Mouse (Mus musculus): Measurements from ENCODE around the gene Cep78. TPM values are rescaled to one million over a fixed set of nuclear protein-coding genes. Genes with fewer than 3 reads are reported as not detected.

Cep78 gene
- polyA plus RNA-seq, 1 experiment from 2014 or later: 54.8 TPM

- H3K4me3 ChIP-seq (ENCODE audit: low read depth, low read length): no peak overlapping the region
- H3K27ac ChIP-seq (ENCODE audit: low read depth, low read length): no peak overlapping the region
- no peak overlapping the region for H3K4me2 ChIP-seq (ENCODE audit: low read depth)
- peaks cover 3% of the 10 kb centered on the region; the same call in 1 of the 2 replicates for H3K36me3 ChIP-seq (ENCODE audit: control insufficient read depth, insufficient read depth, low read length)
- no peak overlapping the region for H3K9ac ChIP-seq (ENCODE audit: low read length)
- H3K4me1 ChIP-seq (ENCODE audit: control insufficient read depth, insufficient read depth, low read length): no peaks in the 10 kb centered on the region
- ATAC-seq (ENCODE audit: insufficient read depth, low FRiP score, low TSS enrichment) (no peak), DNase-seq (ENCODE audit: low spot score) (no peak)
- 87% methylated on average over 3 of the region's 3 CpGs for WGBS
- no peaks in the 10 kb centered on the region for H3K27me3 ChIP-seq (ENCODE audit: control insufficient read depth, insufficient read depth, low read length)
- H3K9me3 ChIP-seq (ENCODE audit: control insufficient read depth, low read length): no peaks in the 10 kb centered on the region
These were observed 34.6 kb downstream of the Cep78 start for GRCm38 (mm10) chr19:15950225-15950624.

- no peak overlapping the region for H3K27ac ChIP-seq (ENCODE audit: low read depth, low read length)
- H3K27me3 ChIP-seq (ENCODE audit: control insufficient read depth, insufficient read depth, low read length): no peaks in the 10 kb centered on the region
- no peak for ATAC-seq (ENCODE audit: insufficient read depth, low FRiP score, low TSS enrichment)
- no peak overlapping the region for H3K4me2 ChIP-seq (ENCODE audit: low read depth)
- no peaks in the 10 kb centered on the region for H3K9me3 ChIP-seq (ENCODE audit: control insufficient read depth, low read length)
- H3K36me3 ChIP-seq (ENCODE audit: control insufficient read depth, insufficient read depth, low read length): no peaks in the 10 kb centered on the region
- no peaks in the 10 kb centered on the region for H3K4me1 ChIP-seq (ENCODE audit: control insufficient read depth, insufficient read depth, low read length)
- H3K4me3 ChIP-seq (ENCODE audit: low read depth, low read length): no peak overlapping the region
- H3K9ac ChIP-seq (ENCODE audit: low read length): no peak overlapping the region
- DNase-seq (ENCODE audit: low spot score): no peak
- 76% methylated on average over 1 of the region's 1 CpGs for WGBS
These were observed 35.9 kb downstream of the Cep78 start for GRCm38 (mm10) chr19:15948867-15949266.

GRCm38 (mm10) chr19:15948426-15948825 lies 36.4 kb downstream of the Cep78 start:
- H3K9me3 ChIP-seq (ENCODE audit: control insufficient read depth, low read length): no peaks in the 10 kb centered on the region
- no peak overlapping the region for H3K4me2 ChIP-seq (ENCODE audit: low read depth)
- no peak for ATAC-seq (ENCODE audit: insufficient read depth, low FRiP score, low TSS enrichment)
- H3K36me3 ChIP-seq (ENCODE audit: control insufficient read depth, insufficient read depth, low read length): no peaks in the 10 kb centered on the region
- DNase-seq (ENCODE audit: low spot score): no peak
- H3K27ac ChIP-seq (ENCODE audit: low read depth, low read length): no peak overlapping the region
- 88% methylated on average over 7 of the region's 7 CpGs for WGBS
- no peak overlapping the region for H3K4me3 ChIP-seq (ENCODE audit: low read depth, low read length)
- no peaks in the 10 kb centered on the region for H3K27me3 ChIP-seq (ENCODE audit: control insufficient read depth, insufficient read depth, low read length)
- no peak overlapping the region for H3K9ac ChIP-seq (ENCODE audit: low read length)
- H3K4me1 ChIP-seq (ENCODE audit: control insufficient read depth, insufficient read depth, low read length): no peaks in the 10 kb centered on the region

GRCm38 (mm10) chr19:15947237-15947636 lies 37.6 kb downstream of the Cep78 start, which contains the start of gene Psat1:
TSS of gene Psat1 (minus strand) at chr19:15947337.
- Histone ChIP-seq H3K4me1 (ENCODE audit: control insufficient read depth, insufficient read depth, low read length) (no peaks in the 10 kb centered on the region), H3K36me3 (ENCODE audit: control insufficient read depth, insufficient read depth, low read length) (no peaks in the 10 kb centered on the region), H3K27me3 (ENCODE audit: control insufficient read depth, insufficient read depth, low read length) (no peaks in the 10 kb centered on the region), H3K9ac (ENCODE audit: low read length) (no peak within 1 kb of the TSS), H3K4me3 (ENCODE audit: low read depth, low read length) (no peak within 1 kb of the TSS), H3K27ac (ENCODE audit: low read depth, low read length) (no peak within 1 kb of the TSS), H3K9me3 (ENCODE audit: control insufficient read depth, low read length) (no peaks in the 10 kb centered on the region), H3K4me2 (ENCODE audit: low read depth) (no peak within 1 kb of the TSS)
- ATAC-seq (ENCODE audit: insufficient read depth, low FRiP score, low TSS enrichment) (no peak), DNase-seq (ENCODE audit: low spot score) (no peak)
- WGBS: 88% methylated on average over 7 of the region's 7 CpGs

GRCm38 (mm10) chr19:15946663-15947062 lies 38.1 kb downstream of the Cep78 start:
- Histone ChIP-seq H3K4me3 (ENCODE audit: low read depth, low read length) (no peak overlapping the region), H3K36me3 (ENCODE audit: control insufficient read depth, insufficient read depth, low read length) (no peaks in the 10 kb centered on the region), H3K9me3 (ENCODE audit: control insufficient read depth, low read length) (no peaks in the 10 kb centered on the region), H3K27me3 (ENCODE audit: control insufficient read depth, insufficient read depth, low read length) (no peaks in the 10 kb centered on the region), H3K9ac (ENCODE audit: low read length) (no peak overlapping the region), H3K4me1 (ENCODE audit: control insufficient read depth, insufficient read depth, low read length) (no peaks in the 10 kb centered on the region), H3K27ac (ENCODE audit: low read depth, low read length) (no peak overlapping the region), H3K4me2 (ENCODE audit: low read depth) (no peak overlapping the region)
- no peak for DNase-seq (ENCODE audit: low spot score)
- no peak for ATAC-seq (ENCODE audit: insufficient read depth, low FRiP score, low TSS enrichment)
- WGBS: 76% methylated on average over 10 of the region's 10 CpGs

GRCm38 (mm10) chr19:15943117-15943423 lies 41.7 kb downstream of the Cep78 start:
- H3K9ac ChIP-seq (ENCODE audit: low read length): no peak overlapping the region
- H3K27me3 ChIP-seq (ENCODE audit: control insufficient read depth, insufficient read depth, low read length): no peaks in the 10 kb centered on the region
- no peaks in the 10 kb centered on the region for H3K36me3 ChIP-seq (ENCODE audit: control insufficient read depth, insufficient read depth, low read length)
- DNase-seq (ENCODE audit: low spot score) (no peak), ATAC-seq (ENCODE audit: insufficient read depth, low FRiP score, low TSS enrichment) (no peak)
- WGBS: 75% methylated on average over 7 of the region's 7 CpGs
- no peak overlapping the region for H3K27ac ChIP-seq (ENCODE audit: low read depth, low read length)
- no peaks in the 10 kb centered on the region for H3K4me1 ChIP-seq (ENCODE audit: control insufficient read depth, insufficient read depth, low read length)
- H3K9me3 ChIP-seq (ENCODE audit: control insufficient read depth, low read length): no peaks in the 10 kb centered on the region
- H3K4me3 ChIP-seq (ENCODE audit: low read depth, low read length): no peak overlapping the region
- no peak overlapping the region for H3K4me2 ChIP-seq (ENCODE audit: low read depth)

- ATAC-seq (ENCODE audit: insufficient read depth, low FRiP score, low TSS enrichment) (no peak), DNase-seq (ENCODE audit: low spot score) (no peak)
- Histone ChIP-seq H3K4me3 (ENCODE audit: low read depth, low read length) (no peak overlapping the region), H3K4me2 (ENCODE audit: low read depth) (no peak overlapping the region), H3K27me3 (ENCODE audit: control insufficient read depth, insufficient read depth, low read length) (no peaks in the 10 kb centered on the region), H3K9ac (ENCODE audit: low read length) (no peak overlapping the region), H3K27ac (ENCODE audit: low read depth, low read length) (no peak overlapping the region), H3K4me1 (ENCODE audit: control insufficient read depth, insufficient read depth, low read length) (no peaks in the 10 kb centered on the region), H3K9me3 (ENCODE audit: control insufficient read depth, low read length) (no peaks in the 10 kb centered on the region), H3K36me3 (ENCODE audit: control insufficient read depth, insufficient read depth, low read length) (no peaks in the 10 kb centered on the region)
- WGBS: 54% methylated on average over 11 of the region's 11 CpGs
These were observed 42.2 kb downstream of the Cep78 start for GRCm38 (mm10) chr19:15942421-15943116.

GRCm38 (mm10) chr19:15941399-15941798 lies 43.4 kb downstream of the Cep78 start:
- Histone ChIP-seq H3K9me3 (ENCODE audit: control insufficient read depth, low read length) (no peaks in the 10 kb centered on the region), H3K27ac (ENCODE audit: low read depth, low read length) (no peak overlapping the region), H3K4me2 (ENCODE audit: low read depth) (no peak overlapping the region), H3K36me3 (ENCODE audit: control insufficient read depth, insufficient read depth, low read length) (no peaks in the 10 kb centered on the region), H3K27me3 (ENCODE audit: control insufficient read depth, insufficient read depth, low read length) (no peaks in the 10 kb centered on the region), H3K4me3 (ENCODE audit: low read depth, low read length) (no peak overlapping the region), H3K9ac (ENCODE audit: low read length) (no peak overlapping the region), H3K4me1 (ENCODE audit: control insufficient read depth, insufficient read depth, low read length) (no peaks in the 10 kb centered on the region)
- no peak for ATAC-seq (ENCODE audit: insufficient read depth, low FRiP score, low TSS enrichment)
- DNase-seq (ENCODE audit: low spot score): no peak
- WGBS: 87% methylated on average over 8 of the region's 8 CpGs

GRCm38 (mm10) chr19:15925719-15926045 lies 59.1 kb downstream of the Cep78 start:
- H3K9me3 ChIP-seq (ENCODE audit: control insufficient read depth, low read length): no peaks in the 10 kb centered on the region
- DNase-seq (ENCODE audit: low spot score) (peak; percentile 29), ATAC-seq (ENCODE audit: insufficient read depth, low FRiP score, low TSS enrichment) (peak; percentile 0; the same call in 1 of the 2 replicates)
- H3K27ac ChIP-seq (ENCODE audit: low read depth, low read length): 0 out of 2 replicates have a peak overlapping the region, but pooled peaks have one; percentile 11
- WGBS: 23% methylated on average over 4 of the region's 4 CpGs
- peak overlapping the region; percentile 41 for H3K9ac ChIP-seq (ENCODE audit: low read length)
- H3K4me3 ChIP-seq (ENCODE audit: low read depth, low read length): peak overlapping the region; percentile 65
- H3K4me1 ChIP-seq (ENCODE audit: control insufficient read depth, insufficient read depth, low read length): peaks cover 12% of the 10 kb centered on the region; the same call in 1 of the 2 replicates
- peak overlapping the region; percentile 90 for H3K4me2 ChIP-seq (ENCODE audit: low read depth)
- no peaks in the 10 kb centered on the region for H3K27me3 ChIP-seq (ENCODE audit: control insufficient read depth, insufficient read depth, low read length)
- H3K36me3 ChIP-seq (ENCODE audit: control insufficient read depth, insufficient read depth, low read length): no peaks in the 10 kb centered on the region

Data from neural tube, embryonic 11.5 days (tissue).